Mouse (Mus musculus) gastrocnemius, postnatal 4 days (tissue): ENCODE results near the gene Cops2. TPM values are rescaled to one million over a fixed set of nuclear protein-coding genes. Genes with fewer than 3 reads are reported as not detected.

Experiments used
- DNase-seq, 2 experiments: peaks; one replicate each; pipeline ENCODE4 v3.0.0; 2021 to 2022; ENCODE audit warnings: low spot score in 2 of 2, mixed read lengths in 2 of 2
- total RNA-seq, 2 experiments: library from RNA; stranded (reverse); gene quantifications; 2 replicates each; pipeline ENCODE4 v1.2.3; 2021

The Cops2 gene
- total RNA-seq, 2 experiments from 2014 or later = 109 to 117 TPM

DNA sequence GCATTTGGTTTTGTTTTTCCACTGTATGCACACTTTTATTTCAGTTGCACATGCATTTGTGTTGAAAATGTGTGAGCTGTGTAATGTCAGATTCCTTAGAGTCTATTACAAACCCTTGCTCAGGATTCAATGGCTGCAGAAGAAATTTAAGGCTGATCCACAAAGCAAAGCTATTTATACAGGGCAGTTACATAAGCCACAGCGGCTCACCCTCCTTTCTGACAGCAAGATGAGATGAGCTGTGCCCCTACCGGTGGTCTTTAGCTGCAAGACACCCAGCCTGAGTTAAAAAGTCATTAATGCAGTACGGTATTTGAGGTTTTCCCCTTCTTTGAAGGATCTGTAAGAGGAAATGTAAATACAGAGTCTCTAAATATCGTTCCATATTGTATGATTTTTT, 75.1 kb downstream of the Cops2 start:
- DNase-seq = no peak

DNA sequence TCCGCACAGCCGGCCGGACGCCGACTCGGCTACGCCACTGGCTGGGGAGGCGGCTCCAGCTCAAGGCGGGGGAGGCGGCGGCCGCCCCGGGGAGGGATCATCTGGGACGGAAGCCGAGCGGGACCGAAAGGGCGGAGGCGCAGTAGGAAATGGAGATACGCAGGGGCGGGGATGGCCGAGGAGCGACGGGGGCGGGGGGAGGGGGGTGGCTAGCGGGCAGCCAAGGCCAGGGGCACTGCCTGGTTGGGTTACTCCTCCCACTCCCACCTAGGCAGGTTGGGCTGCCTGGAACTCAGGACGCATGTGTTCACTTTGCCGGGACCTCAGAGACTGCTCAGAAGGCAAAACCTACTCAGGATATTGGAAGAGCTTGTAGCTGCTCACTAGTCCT, 76.2 kb downstream of the Cops2 start, which contains the start of gene Secisbp2l:
TSS of gene Secisbp2l (minus strand) at position 152 of the 391 bp plus-strand sequence.
- peak; percentile 96 for DNase-seq

DNA sequence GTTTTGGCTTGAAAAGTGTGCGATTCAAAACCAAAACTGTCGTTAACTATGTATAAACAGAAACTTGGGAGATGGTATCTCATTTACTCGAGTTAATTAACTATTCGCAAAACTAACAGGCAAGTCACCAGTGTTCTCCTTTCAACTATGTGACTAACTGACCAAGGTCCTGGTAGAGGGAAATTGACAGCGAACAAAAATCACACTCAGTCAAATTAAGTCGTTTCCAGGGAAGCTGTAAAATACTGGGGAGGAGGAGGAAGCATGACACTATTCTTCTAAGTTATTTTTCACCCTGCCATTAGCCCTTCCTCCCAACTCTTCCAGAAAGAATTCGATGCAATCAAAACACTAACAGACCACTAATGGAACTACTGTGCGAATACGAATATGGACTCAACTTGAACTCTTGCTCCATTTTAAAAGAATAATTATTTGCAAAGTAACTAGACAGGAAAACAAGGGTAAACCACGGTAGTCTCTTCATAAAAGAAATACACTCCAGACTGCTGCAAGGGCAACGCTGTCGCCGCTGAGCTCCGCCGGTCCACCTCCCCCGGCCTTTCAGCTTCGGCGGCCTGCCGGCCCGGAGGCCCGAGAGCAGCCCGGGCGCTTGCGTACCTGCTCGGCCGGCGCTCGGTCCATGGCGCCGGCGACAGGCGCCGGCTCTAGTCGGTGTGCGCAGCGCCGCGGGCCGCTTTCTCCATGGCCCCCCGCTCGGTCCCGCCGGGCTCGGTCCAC, 76.8 kb downstream of the Cops2 start:
- no peak for DNase-seq

DNA sequence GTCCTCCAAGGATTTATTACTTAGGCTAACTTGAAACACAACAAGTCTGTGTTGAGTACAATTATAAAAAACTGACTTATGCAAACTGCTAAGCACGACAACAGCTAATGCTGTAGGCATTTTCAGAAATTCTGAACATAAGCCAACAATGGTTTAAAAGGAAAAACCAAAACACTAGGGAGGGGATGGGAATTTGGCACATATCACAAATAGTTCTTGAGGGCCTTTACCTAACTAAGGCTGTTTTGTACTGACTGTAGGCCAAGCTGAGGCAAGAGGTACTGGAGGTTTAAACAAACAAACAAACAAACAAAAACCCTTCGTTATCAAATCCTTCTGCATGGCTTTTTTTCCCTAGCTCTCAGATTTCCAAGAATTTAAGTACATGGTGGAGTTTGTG, 77.9 kb downstream of the Cops2 start:
- no peak for DNase-seq

Other genes starting within 250 kb of the Cops2 start
- gene Cep152, start 234.0 kb downstream of the Cops2 start, total RNA-seq = 1 to 10 TPM; 3.5 to 4.4 TPM
- 100 to 1,000 TPM; 115 TPM for gene Eid1, start 186.0 kb downstream of the Cops2 start, total RNA-seq
- 1 to 10 TPM; 3.9 to 4.1 TPM for gene Shc4, start 135.0 kb downstream of the Cops2 start, total RNA-seq
- gene Secisbp2l, start 76.3 kb downstream of the Cops2 start, total RNA-seq = 10 to 100 TPM; 42.5 to 50.8 TPM
- gene Galk2, start within 50 bp of the Cops2 start, total RNA-seq = 10 to 100 TPM; 15.9 to 16.7 TPM
- 10 to 100 TPM; 18.0 to 20.8 TPM for gene Fgf7, start 175.5 kb upstream of the Cops2 start, total RNA-seq